Mouse (Mus musculus): ENCODE results near the gene Vav1.
"Not testable (repeated sequence)": the region's sequence is repeated elsewhere in the genome, so short reads cannot be mapped to it uniquely, and the experiment has no call there.

Vav1 gene

DNA sequence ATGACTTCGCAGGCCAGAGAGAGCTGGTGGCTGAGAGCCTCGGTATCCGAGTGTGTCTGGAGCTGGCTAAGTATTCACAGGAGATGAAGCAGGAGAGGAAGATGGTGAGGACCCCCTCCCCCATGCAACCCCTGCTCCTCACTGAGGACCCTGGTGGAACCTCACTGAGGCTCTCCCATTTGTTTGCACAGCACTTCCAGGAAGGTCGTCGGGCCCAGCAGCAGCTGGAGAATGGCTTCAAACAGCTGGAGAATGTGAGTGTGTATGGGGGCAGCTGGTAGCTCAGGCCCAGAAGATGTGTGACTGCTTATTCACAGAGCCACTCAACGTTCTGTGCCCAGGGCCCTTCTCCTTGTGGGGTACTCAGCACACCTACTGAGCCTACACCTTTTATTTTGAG lies 25.6 kb upstream of the Vav1 start:
- DNase-seq, result no peak

DNA sequence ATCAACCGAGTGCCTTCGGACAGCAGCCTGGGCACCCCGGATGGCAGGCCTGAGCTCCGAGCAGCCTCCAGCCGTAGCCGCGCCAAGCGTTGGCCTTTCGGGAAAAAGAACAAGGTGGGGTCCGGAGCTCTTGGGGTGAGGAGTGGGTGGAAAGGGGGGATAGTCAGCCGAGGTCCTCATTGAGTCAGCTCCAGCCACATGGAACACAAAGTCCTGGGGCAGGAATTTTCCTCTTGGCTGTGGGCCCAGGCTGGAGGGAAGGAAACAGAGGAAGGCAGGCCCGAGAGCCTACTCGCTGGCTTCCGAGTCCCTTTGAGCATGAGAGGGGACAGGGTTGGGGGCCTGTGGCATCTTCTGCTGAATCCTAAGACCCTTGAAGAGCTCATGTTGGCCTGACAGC lies 23.5 kb upstream of the Vav1 start:
- DNase-seq, result no peak

DNA sequence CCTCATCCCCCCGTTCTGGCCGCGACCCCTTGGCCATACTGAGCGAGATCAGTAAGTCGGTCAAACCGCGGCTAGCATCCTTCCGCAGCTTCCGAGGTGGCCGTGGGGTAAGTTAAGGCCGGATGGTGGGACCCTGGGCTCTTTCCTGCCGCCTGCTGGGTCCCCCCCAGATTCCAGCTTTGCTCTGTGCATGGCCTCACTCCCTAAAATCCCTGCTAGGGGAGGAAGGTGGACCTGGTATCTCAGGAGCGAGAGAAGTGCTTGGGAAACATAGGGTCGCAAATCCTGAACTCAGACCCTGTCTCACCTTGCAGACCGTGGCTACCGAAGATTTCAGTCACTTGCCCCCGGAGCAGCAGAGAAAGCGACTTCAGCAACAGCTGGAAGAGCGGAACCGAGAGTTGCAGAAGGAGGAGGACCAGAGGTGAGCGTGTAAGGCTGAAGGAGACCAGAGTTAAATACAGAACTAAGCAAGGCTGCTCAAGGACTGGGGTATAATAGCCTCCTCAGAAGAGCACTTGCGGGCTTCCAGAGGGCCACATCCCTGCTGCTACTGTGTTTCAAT lies 21.9 kb upstream of the Vav1 start:
- DNase-seq, result no peak

DNA sequence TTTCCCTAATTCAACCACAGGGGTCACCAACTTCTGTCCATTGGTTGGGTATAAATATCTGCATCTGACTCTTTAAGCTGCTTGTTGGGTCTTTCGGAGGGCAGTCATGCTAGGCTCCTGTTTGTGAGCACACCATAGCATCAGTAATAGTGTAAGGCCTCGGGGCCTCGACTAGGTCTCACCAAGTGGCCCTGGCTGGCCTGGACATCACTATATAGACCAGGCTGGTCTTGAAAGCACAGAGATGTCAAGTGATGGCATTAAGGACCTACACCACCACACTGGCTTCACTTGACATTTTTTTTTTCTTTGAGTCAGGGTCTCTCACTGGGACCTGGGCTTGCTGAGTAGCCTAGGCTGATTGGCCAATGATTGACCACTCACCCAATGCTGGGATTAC lies 20.7 kb upstream of the Vav1 start:
- no peak for DNase-seq

DNA sequence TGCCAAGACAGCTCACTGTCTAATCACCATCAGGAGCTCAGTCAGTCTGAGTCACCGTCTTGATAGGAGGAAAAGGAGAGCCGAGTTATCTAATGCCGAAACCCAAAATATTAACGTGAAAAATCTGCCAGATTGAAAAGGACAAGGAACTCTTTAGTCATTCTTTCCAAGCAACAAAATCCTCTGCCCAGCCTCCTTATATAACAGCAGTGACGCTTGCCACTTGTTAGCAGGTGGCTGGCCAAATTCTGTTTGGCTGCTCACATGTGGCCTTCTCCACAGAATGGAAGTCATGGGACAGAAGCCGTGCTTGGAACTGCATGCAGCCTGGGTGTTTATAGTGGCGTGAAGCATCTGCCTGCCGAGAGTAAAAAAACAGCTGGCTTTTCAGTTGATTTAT lies 19.2 kb upstream of the Vav1 start:
- no peak for DNase-seq

DNA sequence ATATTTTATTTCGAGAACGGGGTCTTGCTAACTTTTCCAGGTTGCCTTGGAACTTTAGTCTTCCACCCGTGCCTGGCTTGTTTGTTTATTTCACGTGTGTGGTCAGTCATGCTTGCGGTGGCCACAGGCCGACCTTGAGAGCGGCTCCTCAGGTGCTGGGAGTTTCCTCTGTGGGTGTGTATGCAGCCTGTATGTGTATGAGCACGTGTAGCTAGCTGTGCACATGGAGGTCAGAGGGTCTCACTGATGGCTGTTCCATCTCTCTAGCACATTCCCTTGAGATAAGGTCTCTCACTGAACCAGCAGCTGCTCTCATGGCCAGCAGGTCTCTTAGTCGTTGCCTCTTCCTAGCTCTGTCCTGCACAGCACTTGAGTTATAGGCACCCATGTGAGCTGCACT lies 18.5 kb upstream of the Vav1 start:
- DNase-seq, result no peak

DNA sequence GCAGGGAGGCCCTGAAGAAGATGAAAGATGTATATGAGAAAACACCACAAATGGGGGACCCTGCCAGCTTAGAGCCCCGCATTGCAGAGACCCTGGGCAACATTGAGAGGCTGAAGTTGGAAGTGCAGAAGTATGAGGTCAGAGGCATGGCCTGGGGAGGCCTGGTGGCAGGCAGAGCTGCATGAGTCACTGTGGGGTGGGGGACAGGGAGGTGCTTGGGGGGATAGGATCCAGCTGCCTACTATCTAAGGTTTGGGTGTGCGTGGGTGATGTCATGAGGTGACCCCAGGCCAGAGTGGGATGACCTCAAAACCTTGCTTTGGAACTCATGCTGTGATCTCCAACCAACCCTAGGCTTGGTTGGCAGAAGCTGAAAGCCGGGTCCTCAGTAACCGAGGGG lies 17.6 kb upstream of the Vav1 start:
- DNase-seq, result no peak

DNA sequence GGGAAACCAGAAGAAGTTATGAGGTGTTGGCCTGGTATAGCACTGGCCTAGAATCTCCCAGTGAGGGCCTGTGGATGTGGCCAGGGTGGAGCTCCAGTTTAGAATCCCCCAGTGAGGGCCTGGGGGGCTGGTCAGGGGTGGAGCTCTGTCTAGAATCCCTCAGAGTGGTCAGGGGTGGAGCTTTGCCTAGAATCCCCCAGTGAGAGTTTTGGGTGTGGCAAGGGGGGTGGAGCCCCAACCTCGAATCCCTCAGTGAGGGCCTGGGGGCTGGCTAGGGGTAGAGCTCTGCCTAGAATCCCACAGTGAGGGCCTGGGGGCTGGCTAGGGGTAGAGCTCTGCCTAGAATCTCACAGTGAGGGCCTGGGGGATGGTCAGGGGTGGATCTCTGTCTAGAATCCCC lies 17.1 kb upstream of the Vav1 start:
- no peak for DNase-seq

DNA sequence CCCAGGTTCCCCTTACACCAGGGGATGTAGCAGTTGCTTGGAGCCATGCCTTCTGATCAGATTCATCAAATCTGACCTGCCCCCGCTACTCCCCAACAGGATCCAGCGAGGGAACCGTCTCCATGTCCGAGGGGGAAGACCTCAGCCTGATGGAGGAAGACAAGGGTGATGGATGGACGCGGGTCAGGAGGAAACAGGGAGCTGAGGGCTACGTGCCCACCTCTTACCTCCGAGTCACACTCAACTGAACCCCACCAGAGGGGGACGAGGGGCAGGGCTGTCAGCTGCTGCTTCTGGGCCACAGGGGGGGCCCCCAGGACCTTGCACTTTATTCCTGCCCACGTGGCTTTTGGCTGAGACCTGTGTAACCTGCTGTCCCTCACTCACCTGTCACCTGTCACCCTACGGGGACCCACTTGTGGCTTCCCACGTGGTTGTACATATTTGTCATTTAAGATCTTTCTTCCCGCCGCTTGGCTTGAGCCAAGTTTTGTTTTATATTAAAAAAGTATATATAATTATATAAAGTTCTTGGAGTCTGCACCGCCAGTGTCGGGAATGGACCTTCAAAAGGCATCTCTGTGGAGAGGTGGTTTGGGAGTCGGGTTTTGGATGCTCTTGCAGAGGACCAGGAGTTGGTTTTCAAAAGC lies 15.9 kb upstream of the Vav1 start:
- no peak for DNase-seq

DNA sequence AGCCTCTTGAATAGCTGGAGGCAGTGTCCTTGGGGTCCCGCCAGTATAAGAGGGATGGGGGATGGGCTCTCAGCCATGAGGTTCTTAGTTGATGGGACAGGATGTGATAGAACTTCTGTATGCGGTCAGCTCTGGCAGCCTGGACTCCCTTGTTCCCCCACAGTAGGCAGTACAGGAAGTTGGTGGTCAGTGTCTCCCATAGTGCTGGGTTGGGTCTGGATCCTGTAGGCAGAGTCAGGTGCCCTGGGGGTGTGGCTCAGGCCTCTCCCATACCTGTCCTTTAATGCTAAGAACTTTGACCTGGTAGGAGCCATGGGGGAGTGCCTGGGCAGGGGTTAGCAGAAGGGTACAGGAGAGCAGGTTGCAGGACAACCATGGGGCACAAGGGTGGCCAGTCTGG lies 14.7 kb upstream of the Vav1 start:
- DNase-seq, result no peak

DNA sequence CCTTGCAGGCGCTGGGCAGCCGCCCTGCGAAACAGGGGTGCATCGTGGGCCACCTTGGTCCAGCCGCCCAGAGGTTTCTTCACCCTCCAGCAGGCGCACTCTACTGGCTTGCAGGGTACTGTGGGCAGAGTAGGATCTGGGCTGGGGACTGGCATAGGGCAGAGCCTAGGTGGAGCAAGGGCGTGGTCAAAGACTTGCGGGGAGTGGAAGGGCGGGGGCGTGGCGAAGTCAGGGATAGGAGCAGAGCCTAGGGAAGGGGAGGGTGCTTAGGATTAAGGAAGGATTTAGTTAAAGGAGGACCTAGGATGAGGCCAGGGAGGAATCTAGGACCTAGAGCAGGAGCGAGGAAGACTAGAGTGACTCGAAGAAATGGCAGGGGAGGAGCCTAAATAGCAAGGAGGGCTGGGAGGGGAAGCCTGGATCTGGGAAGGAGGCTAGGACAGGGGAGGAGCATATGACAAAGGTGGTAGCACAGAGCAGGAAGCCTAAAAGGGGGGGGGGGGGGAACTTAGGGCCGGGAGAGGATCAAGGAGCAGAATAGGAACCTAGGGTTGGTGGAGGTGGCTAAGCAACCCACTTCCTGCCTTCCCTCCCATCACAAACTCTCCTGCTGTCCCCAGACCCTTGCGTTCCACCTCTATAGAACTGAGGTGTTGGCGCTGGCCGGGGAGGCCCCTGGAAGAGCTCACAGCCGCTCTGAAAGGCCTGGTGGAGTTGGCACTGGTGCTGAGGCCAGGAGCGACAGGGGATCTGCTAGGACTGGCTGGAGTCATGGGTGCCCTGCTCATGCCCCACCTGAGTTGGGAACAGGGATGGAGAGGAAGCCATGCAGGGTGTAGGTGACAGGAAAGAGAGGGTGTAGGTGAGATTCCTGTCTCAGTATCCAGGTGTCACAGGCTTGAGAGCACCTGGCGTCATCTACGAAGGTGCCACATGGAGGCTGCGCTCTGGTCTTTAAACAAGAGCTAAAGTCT lies 13.6 kb upstream of the Vav1 start:
- DNase-seq, result peak; percentile 50 to 51

DNA sequence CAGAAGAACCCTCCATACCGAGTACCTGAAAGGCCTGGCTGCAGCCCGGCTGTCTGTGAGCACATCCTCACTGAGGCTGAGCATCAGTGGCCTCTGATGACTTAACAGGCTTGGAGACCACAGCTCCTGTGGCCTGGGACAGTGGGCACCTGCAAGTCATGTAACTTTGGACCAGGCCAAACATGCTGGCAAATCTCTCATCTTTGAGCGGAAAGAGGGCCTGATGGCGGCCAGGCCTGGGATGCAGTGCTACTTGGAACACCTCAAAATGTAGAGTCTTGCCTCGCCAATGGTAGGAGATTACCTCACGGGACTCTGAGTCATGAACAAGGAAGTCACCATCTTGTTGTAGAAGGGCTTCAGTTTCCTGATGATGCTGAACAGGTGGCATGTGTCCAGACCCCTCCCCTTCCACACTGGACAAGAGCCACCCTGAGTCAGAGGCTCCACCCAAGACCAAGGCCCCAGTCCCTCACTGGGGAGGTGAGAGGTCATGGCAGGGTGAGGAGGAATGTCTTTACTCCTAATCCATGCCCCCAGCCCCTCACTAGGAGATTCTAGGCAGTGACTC lies 11.3 kb upstream of the Vav1 start:
- no peak for DNase-seq

DNA sequence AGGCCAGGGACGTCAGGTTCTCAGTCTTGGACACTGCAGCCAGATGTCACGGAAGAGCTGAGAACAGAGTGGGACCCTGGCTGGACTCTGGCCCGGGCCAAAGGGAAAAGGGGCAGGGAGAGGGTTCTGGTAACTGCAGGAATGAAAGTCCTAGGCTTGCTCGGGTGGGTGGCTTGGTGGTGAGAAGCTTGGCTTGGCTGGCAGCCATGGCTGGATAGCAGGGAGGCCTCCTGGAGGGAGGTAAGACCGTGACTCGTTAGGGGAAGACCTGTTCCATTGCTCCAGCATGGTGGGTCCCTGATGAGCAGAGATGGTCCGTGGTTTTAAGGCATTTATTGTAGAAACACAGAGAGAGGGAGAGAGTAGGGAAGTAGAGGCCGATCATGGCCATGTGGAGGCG lies 7.6 kb upstream of the Vav1 start:
- no peak for DNase-seq

DNA sequence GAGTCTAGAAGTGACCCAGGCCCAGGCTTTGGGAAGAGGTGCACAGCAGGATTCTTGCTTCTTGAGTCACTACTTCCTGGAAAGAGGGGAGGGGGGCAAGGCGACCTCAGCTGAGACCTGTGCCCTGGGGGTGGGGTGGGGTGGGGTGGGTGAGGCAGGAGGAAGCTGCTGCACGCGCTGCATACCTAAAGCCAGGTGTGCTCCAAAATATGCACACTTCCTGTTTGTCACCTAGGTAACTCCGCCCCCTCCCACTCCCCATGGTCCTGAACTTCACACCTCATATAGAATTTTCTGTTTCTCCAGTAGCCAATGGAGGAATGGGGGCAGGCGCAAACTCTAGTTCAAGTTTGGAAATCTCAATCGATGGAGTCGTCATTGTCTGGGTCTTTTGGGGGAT lies 5.1 kb upstream of the Vav1 start:
- DNase-seq, result no peak

DNA sequence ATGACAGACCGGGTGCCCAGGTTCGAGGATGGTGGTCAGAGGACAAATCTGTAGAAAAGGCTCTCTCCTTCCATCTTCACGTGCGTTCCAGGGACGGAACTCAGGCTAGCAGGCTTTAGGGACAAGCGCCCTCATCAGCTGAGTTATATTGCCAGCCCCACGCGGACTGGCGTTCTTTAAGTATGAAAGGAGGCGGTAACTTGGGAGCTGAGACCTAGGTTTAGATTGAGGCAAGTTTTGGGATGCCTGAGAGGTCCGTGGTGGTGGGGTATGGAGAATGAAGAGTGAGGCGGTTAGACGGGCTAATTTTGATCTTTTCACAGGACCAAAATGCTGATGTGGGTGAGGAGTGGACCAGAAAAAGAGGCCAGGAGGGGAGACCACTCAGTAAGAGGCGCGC lies 4.2 kb upstream of the Vav1 start:
- no peak for DNase-seq

DNA sequence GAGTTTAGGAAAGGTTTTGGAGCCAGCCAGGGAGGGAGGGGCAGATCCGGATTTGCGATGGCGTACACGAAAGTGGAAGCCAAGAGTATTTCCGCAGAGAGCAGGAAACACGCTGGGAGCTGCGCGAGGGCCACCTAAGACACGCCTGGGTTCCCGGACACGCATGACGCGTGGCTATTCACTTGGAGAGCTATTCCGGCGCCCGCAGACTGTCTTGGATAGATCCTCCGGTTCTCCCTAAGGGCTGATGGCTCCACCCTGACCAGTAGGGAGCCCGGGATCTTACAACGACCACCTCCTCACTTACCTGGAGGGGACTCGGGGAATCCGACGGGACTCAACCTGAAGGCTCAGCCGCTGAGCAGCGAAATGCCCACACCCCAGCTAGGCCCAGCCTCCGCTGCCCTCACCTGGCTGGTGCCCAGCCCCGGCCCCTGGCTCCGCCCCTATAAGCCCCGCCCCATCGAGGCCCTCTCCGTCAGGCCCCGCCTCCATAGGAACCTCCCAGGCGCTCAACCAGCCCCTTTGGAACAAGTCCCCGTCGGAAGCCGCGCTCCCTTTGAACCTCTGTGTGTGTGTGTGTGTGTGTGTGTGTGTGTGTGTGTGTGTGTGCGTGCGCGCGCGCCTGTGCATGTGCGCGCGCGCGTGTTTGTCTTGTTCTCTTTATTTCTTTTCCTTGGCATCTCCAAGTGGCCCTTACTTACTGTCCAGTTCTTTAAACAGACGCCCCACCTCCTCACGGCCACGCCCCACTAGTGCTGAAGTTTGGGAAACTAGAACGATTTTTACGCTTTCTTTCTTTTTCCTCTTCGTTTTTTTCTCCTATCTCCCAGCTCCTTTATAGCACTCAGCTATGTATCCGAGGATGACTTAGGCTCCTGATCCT lies 3.5 kb upstream of the Vav1 start:
- DNase-seq, result peak; percentile 83 to 89

DNA sequence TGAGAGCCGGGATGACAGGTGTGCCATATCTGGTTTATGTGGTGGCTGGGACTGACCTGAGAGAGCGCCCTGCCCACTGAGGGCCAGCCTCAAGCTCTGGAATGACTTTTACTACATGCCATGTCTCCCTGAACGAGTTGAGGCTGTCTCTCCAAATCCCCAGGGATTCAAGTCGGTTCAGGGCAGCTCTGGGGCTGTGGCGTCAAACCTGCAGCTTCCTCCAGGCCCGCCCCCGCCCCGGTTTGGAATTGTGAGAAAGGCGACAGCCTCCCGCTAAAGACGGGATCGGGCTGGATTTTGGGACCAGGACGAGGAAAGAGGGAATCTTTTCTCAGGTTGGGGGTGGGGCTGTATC lies 2.9 kb upstream of the Vav1 start:
- DNase-seq, result peak in 1 of 2 experiments; percentile 16

DNA sequence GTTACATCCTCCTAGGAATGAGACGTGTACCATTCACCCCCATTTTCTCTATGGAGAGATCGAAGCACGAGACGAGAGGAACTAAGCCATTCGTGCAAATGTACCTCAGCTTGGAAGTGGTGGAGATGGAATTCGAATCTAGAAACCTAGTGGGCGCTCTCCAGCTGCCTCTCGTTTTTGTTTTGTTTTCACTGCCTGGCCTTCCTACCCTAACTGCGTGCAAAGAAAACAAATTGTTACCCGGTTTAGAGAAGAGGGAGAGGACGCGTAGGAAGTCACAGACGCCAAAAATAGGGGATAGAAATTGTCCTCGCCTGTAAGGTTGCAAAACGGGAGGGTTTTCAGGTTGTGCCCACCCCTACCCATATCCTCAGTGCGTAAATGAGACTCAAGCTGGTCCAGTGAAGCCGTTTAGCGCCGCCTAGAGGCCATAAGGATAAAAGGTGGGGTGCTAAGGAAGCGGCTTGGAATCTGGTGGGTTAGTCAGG lies 2.2 kb upstream of the Vav1 start:
- peak; percentile 43 to 68 for DNase-seq

DNA sequence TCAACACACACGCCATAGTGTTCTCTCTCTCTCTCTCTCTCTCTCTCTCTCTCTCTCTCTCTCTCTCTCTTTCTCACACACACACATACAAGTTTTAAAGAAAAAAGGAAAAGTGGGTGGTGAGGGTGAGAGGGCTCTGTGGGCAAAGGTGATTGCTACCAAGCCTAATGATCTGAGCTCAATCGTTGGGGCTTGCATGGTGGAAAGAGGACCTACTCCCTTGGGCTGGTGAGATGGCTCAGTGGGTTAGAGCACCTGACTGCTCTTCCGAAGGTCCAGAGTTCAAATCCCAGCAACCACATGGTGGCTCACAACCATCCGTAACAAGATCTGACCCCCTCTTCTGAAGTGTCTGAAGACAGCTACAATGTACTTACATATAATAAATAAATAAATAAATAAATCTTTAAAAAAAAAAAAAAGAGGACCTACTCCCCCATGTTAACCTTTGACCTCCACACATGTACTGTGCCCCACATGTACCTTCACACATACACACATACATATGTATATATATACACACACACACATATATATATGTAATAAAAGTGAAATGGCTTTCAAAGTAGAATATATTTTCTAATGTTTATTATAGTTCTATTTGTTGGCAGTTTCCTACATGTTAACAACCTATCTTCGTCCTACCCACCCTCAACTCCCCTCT lies 1.2 kb upstream of the Vav1 start:
- not testable (repeated sequence) for DNase-seq

DNA sequence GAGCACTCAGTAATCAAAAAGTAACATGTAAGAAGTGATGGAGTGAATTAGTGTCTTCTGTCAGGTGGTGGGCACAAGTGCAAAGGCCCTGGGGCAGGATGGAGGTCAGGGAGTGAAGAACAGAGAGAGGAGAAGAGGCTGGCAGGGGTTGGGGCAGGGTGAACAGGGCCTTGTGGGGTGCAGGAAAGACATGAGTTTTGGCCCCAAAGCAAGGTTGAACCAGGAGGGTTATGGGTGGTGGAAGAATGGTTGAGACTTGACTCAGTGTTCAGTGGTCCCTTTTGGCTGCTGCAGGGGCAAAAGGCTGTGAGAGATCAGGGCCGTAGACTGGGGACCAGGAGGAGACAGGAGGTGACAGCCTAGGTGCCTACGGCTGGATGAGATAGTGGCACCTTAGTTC lies 363 bp upstream of the Vav1 start:
- DNase-seq, result no peak

DNA sequence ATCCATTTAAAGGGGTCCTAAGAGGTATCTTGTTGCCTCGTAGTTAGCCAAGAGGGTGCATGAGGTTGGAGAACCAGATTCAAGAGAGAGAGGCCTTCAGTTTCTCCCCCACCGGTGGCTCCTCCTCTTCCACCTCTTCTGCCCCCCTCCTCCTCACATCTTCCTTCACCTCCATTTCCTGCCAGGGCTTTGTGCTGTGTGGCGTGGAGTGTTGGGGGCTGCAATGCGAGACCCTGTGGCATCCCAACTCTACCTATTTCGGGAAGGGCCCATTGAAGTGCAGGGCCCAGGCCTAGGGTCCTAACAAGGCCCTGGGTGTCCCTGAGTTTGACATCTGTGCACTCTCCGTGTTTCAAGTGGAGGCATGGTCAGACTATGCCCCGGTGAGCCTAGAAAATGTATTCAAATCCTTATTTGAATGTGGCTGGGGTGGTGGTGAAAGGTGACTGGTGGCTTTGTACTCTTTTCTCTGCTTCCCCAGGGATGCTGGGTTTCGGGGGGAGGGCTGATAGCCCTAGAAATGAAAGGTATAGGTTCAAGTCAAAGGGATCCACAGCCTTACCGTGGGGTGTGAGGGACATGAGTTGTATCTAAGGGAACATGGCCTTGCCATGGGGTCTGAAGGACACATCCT lies 808 bp downstream of the Vav1 start:
- DNase-seq, result peak; percentile 56 to 61
